Mouse (Mus musculus): Measurements from ENCODE around the gene Syne3. TPM values are rescaled to one million over a fixed set of nuclear protein-coding genes. Genes with fewer than 3 reads are reported as not detected.
A peak's percentile ranks its signal among the peaks of the same experiment; 100 is the strongest.

The Syne3 gene
- total RNA-seq, 2 experiments from 2014 or later, result 1.1 to 1.4 TPM

DNA sequence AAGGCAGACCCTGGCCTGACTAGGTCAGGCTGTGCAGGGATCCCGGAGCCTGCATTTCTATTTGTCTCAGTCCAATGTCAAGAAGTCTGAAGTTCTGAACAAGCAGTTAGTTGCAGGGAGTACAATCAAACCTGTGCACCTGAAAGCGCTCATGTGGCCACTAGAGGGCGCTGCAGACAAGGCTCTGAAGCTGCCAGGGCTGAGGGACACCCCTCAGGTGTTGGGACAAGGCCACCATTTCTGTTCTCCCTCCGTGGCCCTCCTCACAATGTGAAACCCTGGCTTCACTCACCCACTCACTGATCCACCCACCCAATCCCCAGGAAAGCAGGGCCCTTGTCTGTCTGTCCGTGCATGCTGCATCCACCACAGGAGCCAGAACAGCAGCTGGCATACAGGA is 57.2 kb downstream of the Syne3 start:
- intact Hi-C loops (cut with DNase I), result loop anchor here (1.0 kb wide), 1 partner anchor 73 kb away; no protein-coding TSS in a partner anchor
- DNase-seq (ENCODE audit: low spot score in 2 of 2), result peak; percentile 64 to 80

DNA sequence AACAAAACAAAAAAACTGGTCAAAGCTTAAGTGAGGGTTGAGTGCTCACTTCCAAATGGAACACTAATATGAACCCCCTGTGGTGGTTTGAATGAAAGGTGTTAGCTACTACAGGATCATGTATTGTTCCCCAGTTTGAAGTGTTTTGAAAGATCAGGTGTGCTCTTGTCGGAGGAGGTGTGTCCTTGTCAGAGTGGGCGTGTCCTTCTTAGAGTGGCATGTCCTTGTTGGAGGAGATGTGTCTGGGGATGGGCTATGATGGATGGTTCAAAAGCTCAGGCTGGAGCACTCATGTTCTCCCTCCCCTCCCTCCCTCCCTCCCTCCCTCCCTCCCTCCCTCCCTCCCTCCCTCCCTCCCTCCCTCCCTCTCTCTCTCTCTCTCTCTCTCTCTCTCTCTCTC is 61.7 kb downstream of the Syne3 start:
- no peak for DNase-seq (ENCODE audit: low spot score in 2 of 2)
- intact Hi-C loops (cut with DNase I), result no loop called here

- DNase-seq (ENCODE audit: low spot score in 2 of 2), result no peak
- intact Hi-C loops (cut with DNase I), result no loop called here
Measured at GRCm38 (mm10) chr12:104946231-104946630, 63.4 kb downstream of the Syne3 start.

GRCm38 (mm10) chr12:104940466-104940865 is 69.1 kb downstream of the Syne3 start:
- DNase-seq (ENCODE audit: low spot score in 2 of 2), result no peak
- intact Hi-C loops (cut with DNase I), result no loop called here

DNA sequence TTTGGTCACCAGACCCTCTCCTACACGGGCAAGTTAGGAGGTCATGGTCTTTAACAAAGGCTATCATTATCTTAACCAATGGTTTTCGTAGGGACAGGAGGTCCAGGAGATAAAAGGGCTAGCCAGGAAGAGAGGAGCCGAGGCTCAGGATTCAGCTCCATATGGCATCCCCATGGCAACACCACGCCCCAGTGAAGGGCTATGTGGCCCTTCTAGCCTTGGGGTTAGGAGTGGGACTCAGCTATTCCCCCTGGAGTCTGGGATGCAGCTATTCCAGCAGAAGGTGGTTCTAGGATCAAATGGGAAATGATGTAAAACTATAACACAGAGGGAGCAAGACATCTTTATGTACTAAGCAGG is 69.6 kb downstream of the Syne3 start:
- no peak for DNase-seq (ENCODE audit: low spot score in 2 of 2)
- intact Hi-C loops (cut with DNase I), result no loop called here

DNA sequence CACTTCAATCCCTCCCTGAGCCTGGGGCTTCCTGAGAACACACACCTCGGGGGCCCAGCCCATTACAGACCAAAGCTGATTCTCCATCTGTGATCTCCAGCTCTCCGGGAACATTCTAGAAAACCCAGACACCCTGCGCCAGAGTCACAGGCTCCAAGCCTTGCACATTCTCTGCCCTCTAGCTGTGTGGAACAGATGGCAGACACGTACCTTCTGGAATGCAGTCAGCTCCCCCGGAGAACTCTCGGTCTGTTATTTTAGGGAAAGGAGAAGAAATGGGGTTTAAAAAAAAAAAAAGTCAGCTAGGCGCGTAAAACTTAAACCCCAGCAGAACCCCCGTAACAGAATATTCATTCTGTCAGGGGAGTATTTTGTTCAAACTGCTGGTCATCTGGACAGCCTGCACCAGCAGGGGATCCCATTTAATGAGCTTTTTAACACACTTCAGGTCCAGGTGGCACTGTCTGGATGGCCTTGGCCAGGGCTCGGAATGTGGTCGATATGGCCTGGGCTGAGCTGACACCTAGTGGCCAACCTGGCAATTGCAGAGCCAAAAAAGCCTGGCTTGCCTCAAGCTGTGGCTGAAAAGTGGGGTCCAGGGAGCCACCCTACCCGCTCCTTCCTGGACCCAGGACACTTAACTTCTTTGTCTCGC is 70.1 kb downstream of the Syne3 start:
- DNase-seq (ENCODE audit: low spot score in 2 of 2), result peak; percentile 79 to 85
- intact Hi-C loops (cut with DNase I), result loop anchor here (2.0 to 5.0 kb wide), 3 partner anchors 97 to 499 kb away; no protein-coding TSS in a partner anchor

GRCm38 (mm10) chr12:104938935-104939334 is 70.7 kb downstream of the Syne3 start:
- intact Hi-C loops (cut with DNase I), result loop anchor here (2.0 to 5.0 kb wide), 3 partner anchors 97 to 498 kb away; no protein-coding TSS in a partner anchor
- DNase-seq (ENCODE audit: low spot score in 2 of 2), result no peak

- intact Hi-C loops (cut with DNase I), result loop anchor here (5.0 kb wide), 2 partner anchors 94 to 164 kb away; no protein-coding TSS in a partner anchor
- DNase-seq (ENCODE audit: low spot score in 2 of 2), result peak in 1 of 2 experiments; percentile 44
Measured at GRCm38 (mm10) chr12:104936223-104936622, 73.4 kb downstream of the Syne3 start.

- intact Hi-C loops (cut with DNase I), result loop anchor here (5.0 kb wide), 2 partner anchors 93 to 163 kb away; no protein-coding TSS in a partner anchor
- no peak for DNase-seq (ENCODE audit: low spot score in 2 of 2)
Measured at GRCm38 (mm10) chr12:104935144-104935543, 74.5 kb downstream of the Syne3 start.

- no peak for DNase-seq (ENCODE audit: low spot score in 2 of 2)
- intact Hi-C loops (cut with DNase I), result no loop called here
Measured at GRCm38 (mm10) chr12:104933800-104934199, 75.8 kb downstream of the Syne3 start.

- DNase-seq (ENCODE audit: low spot score in 2 of 2), result no peak
- intact Hi-C loops (cut with DNase I), result no loop called here
Measured at GRCm38 (mm10) chr12:104933217-104933616, 76.4 kb downstream of the Syne3 start.

GRCm38 (mm10) chr12:104925765-104926164 is 83.8 kb downstream of the Syne3 start:
- no peak for DNase-seq (ENCODE audit: low spot score in 2 of 2)
- intact Hi-C loops (cut with DNase I), result no loop called here

DNA sequence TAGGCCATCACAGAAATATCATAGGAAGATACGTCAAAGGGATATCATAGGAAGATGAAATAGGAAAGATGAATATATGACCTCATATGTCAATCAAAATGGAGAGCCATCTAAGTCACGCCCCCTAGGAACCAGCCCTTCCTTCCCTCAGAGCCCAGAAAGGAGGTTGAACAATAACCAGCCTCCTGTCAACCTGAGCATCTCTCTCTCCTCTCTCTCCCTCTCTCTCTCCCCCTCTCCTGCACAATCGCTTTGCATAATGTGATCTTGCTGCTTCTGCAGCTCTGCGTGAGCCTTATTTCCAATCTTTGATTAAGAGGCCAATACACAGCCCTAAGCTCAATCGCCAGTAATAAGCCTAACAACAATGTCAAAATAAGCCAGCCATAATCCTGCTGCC is 84.6 kb downstream of the Syne3 start:
- intact Hi-C loops (cut with DNase I), result no loop called here
- no peak for DNase-seq (ENCODE audit: low spot score in 2 of 2)

DNA sequence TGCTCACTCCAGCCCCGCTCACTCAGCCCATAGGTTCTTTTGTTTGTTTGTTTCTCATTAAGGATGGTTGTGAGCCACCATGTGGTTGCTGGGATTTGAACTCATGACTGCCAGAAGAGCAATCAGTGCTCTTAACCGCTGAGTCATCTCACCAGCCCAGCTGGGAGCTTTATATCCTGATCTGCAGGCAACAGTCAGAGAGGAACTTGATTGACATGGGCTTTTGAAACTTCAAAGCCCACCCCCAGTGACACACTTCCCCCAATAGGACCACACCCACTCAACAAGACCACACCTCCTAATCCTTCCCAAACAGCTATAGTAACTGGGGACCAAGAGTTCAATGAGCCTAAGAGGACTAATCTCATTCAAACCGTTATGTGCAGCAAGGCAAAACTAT is 85.1 kb downstream of the Syne3 start:
- intact Hi-C loops (cut with DNase I), result no loop called here
- no peak for DNase-seq (ENCODE audit: low spot score in 2 of 2)

DNA sequence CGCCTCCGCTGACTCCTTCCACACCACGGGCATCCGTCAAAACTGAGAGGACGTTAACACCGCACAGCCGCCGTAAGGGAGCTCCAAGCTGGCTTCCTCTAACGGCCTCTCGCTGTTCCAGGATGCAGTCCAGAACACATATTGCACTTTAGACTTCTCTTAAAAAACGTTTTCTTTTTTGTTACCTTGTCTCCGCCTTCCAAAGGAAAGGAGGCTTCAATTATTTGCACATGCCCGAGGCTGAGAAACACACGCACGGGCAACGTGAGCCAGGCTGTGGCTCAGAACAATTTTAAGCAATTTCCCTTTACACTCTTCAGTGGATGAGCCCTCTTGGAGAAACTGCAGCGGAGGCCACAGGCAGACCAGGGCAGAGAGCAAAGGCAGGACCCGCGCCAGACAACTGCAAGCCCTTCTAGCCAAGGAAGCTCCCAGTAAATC is 85.6 kb downstream of the Syne3 start:
- intact Hi-C loops (cut with DNase I), result no loop called here
- DNase-seq (ENCODE audit: low spot score in 2 of 2), result no peak

DNA sequence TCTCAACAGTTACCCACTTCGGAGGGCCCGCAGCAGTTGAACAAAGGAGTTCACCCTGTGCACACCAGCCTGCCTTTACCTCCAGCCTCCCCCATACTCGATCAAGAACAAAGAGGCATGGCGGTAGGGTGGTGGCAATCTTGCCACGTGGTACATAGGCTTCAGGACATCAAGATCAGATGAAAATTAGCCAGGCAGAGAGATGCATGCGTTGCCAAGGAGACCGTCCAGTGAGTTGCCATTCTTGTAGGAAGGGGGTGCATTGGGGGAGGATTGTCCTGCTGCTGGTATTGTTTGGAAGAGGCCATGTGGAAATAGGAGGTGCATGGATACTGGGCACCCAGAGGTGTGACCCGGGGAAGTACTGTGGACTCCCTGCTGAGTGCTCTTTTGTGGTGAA is 87.0 kb downstream of the Syne3 start:
- intact Hi-C loops (cut with DNase I), result no loop called here
- DNase-seq (ENCODE audit: low spot score in 2 of 2), result no peak

- DNase-seq (ENCODE audit: low spot score in 2 of 2), result no peak
- intact Hi-C loops (cut with DNase I), result no loop called here
Measured at GRCm38 (mm10) chr12:104921071-104921470, 88.5 kb downstream of the Syne3 start.

- DNase-seq (ENCODE audit: low spot score in 2 of 2), result no peak
- intact Hi-C loops (cut with DNase I), result no loop called here
Measured at GRCm38 (mm10) chr12:104919247-104919646, 90.4 kb downstream of the Syne3 start.

DNA sequence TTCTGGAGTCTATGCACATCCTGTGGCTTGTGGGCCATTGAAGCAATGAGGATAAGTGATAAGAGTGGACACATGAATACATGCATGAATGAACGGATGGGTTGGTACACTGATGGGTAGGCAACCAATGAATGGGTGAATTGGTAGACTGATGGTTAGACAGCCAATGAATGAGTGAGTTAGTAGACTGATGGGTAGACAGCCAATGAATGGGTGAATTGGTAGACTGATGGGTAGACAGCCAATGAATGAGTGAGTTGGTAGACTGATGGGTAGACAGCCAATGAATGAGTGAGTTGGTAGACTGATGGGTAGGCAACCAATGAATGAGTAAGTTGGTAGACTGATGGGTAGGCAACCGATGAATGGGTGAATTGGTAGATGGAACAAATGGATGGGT is 91.7 kb downstream of the Syne3 start:
- intact Hi-C loops (cut with DNase I), result no loop called here

DNA sequence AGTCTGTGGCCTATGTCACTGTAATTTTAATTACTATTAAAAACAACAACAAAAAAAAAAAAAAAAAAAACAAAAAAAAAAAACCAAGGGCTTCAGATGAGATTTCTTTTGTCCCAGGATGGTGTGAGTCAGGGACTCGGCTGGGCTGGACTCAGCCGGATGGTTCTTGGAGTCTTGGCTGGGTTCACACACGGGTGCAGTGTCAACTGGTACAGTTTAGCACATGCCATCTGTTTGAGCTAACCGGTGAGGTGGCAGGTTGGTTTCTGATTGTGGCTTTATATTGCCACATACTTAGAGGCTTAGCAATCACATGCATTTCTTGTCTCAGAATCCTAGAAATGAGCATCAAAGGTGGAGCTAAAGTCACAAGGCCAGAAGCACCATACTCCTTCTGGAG is 92.3 kb downstream of the Syne3 start:
- intact Hi-C loops (cut with DNase I), result no loop called here
- DNase-seq (ENCODE audit: low spot score in 2 of 2), result no peak

More for the DNA sequence above, 91.7 kb downstream of the Syne3 start:
- no peak for DNase-seq (ENCODE audit: low spot score in 2 of 2)

GRCm38 (mm10) chr12:104916776-104917175 is 92.8 kb downstream of the Syne3 start:
- no peak for DNase-seq (ENCODE audit: low spot score in 2 of 2)
- intact Hi-C loops (cut with DNase I), result no loop called here
